Mouse (Mus musculus) liver, postnatal 0 days (tissue): ENCODE data around the gene Itfg2. TPM values are rescaled to one million over a fixed set of nuclear protein-coding genes. Genes with fewer than 3 reads are reported as not detected.
A peak's percentile ranks its signal among the peaks of the same experiment; 100 is the strongest.

Experiments used
- ATAC-seq: fragments of 200-750 bp; cut with Nextera tagmentation; 2 replicates; pipeline ENCODE4 v1.8.0; 2017; ENCODE audit warnings: mild to moderate bottlenecking, moderate library complexity
- DNase-seq: peaks from one replicate; pipeline ENCODE4 v3.0.0-alpha.2; 2016
- H3K27ac ChIP-seq: fragments of 300-500 bp; sonication (generic); 2 replicates; pipeline ENCODE4 v1.5.1; 2014; ENCODE audit warnings: antibody characterized with exemption, moderate library complexity, mild to moderate bottlenecking, low read depth
- H3K27me3 ChIP-seq: fragments of 300-500 bp; sonication (generic); 2 replicates; pipeline ENCODE4 v1.6.1; 2014; ENCODE audit warnings: low read length, control low read depth, mixed read lengths; ENCODE audit not compliant: insufficient read depth
- H3K36me3 ChIP-seq: fragments of 300-500 bp; sonication (generic); replicated peaks from 2 replicates; pipeline ENCODE4 v1.6.1; 2014; ENCODE audit warnings: mild to moderate bottlenecking, control low read depth, low read length, moderate library complexity, mixed read lengths; ENCODE audit not compliant: insufficient read depth
- H3K4me1 ChIP-seq: fragments of 300-500 bp; sonication (generic); 2 replicates; pipeline ENCODE4 v1.6.1; 2014; ENCODE audit warnings: antibody characterized with exemption, mild to moderate bottlenecking, control low read depth; ENCODE audit not compliant: insufficient read depth
- H3K4me2 ChIP-seq: fragments of 300-500 bp; sonication (generic); 2 replicates; pipeline ENCODE4 v1.6.1; 2014; ENCODE audit warnings: low read depth, mild to moderate bottlenecking, low read length, moderate library complexity, mixed read lengths
- H3K4me3 ChIP-seq: fragments of 300-500 bp; sonication (generic); 2 replicates; pipeline ENCODE4 v1.5.1; 2014; ENCODE audit warnings: low read depth, low read length
- H3K9ac ChIP-seq: fragments of 300-500 bp; sonication (generic); replicated peaks from 2 replicates; pipeline ENCODE4 v1.6.1; 2014; ENCODE audit warnings: mild to moderate bottlenecking, moderate library complexity
- H3K9me3 ChIP-seq: fragments of 300-500 bp; sonication (generic); 2 replicates; pipeline ENCODE4 v1.6.1; 2016; ENCODE audit warnings: mild to moderate bottlenecking, control low read depth, low read length, mixed read lengths
- CTCF ChIP-seq: sonication (generic); IDR thresholded peaks from 2 replicates; pipeline ENCODE4 v1.5.1; 2016; ENCODE audit warnings: antibody characterized with exemption, low read depth
- EP300 ChIP-seq: IDR thresholded peaks from 2 replicates; pipeline ENCODE4 v1.6.1; 2016; ENCODE audit warnings: antibody characterized with exemption, low read depth, mild to moderate bottlenecking
- WGBS: fragments of 180-500 bp; shearing (Covaris S2); extraction: QIAGEN DNeasy Blood & Tissue Kit; methylation state at CpG from one replicate; pipeline ENCODE4 v1.1.7; 2014; ENCODE audit not compliant: insufficient replicate concordance; 5-methylcytosine and 5-hydroxymethylcytosine counted together
- polyA plus RNA-seq: library from polyadenylated mRNA; unstranded; fragments of >200 nt; fragmentation: Nextera tagmentation; extraction: Ambion mirVana; gene quantifications from 2 replicates; pipeline ENCODE4 v1.2.1, GENCODE M21; 2015

Gene Itfg2
- polyA plus RNA-seq, 1 experiment from 2014 or later: 7.7 TPM

DNA sequence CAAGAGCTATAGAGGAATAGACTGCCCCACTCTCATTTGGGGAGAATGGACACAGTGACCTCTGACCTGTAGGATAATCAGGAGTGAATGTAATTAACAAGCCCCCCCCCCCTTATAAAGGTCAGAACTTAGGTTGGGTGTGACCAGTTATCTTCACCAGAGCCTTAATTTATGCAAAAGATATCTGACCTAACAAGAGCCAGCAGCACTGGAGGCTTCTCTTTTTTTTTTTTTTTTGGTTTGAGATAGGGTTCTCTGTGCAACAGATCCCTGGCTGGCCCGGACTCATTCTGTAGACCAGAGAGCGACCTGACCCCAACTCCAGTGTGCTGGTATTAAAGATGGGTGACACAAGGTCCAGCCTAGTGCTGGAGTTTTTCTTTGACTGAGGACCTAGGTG, 4.6 kb upstream of the Itfg2 start:
- ATAC-seq (no peak), DNase-seq (no peak)
- Histone ChIP-seq H3K9ac (no peak overlapping the region), H3K4me2 (no peak overlapping the region), H3K36me3 (peaks cover 47% of the 10 kb centered on the region), H3K4me3 (no peak overlapping the region), H3K4me1 (no peaks in the 10 kb centered on the region; the same call in none of the 2 replicates), H3K27ac (no peak overlapping the region), H3K9me3 (no peaks in the 10 kb centered on the region), H3K27me3 (no peaks in the 10 kb centered on the region)
- TF ChIP-seq CTCF (no peak), EP300 (no peak)
- WGBS: 84% methylated on average over 2 of the region's 2 CpGs

DNA sequence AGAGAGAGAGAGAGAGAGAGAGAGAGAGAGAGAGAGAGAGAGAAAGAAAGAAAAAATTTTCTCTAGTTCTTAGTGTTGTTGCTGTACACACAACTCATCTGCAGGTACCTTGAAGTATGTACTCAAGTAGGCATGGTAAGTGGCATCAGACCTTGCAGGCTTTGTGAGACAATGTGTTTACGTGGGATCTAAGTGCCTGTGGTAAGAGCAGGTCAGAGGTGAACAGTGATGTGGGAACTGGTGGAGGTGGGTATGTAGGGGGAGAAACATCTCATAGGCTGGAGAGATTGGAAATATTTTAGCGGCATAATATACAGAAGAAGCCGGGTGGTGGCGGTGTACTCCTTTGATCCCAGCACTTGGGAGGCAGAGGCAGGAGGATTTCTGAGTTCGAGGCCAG, 2.8 kb upstream of the Itfg2 start:
- no peak overlapping the region for H3K4me3 ChIP-seq
- no peak for ATAC-seq
- no peaks in the 10 kb centered on the region for H3K9me3 ChIP-seq
- TF ChIP-seq EP300: no peak
- no peak overlapping the region for H3K9ac ChIP-seq
- no peak for DNase-seq
- no peaks in the 10 kb centered on the region; the same call in none of the 2 replicates for H3K4me1 ChIP-seq
- no peak overlapping the region for H3K27ac ChIP-seq
- 83% methylated on average over 5 of the region's 5 CpGs for WGBS
- H3K36me3 ChIP-seq: peaks cover 30% of the 10 kb centered on the region
- H3K27me3 ChIP-seq: no peaks in the 10 kb centered on the region
- no peak overlapping the region for H3K4me2 ChIP-seq

DNA sequence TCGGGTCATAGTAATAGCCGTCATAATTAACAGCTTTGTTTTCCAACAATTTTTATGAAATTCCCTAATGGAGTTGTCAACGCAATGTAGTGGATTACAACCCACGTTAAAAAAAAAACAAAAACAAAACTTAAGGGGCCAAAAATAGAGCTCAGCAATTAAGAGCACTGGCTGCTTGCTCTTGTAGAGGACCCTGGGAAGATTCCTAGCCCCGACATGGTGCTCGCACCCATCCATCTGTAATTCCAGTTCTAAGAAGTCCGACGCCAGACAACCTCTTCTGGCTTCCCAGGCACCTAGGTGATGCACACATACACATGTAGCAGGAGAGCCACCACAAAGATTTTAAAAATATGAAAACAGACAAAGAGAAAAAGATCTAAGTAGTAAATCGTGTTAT, 315 bp upstream of the Itfg2 start:
- peak overlapping the region; percentile 74 for H3K9ac ChIP-seq
- TF ChIP-seq EP300 (no peak), CTCF (no peak)
- H3K9me3 ChIP-seq: no peaks in the 10 kb centered on the region
- peak overlapping the region; percentile 81 for H3K4me2 ChIP-seq
- DNase-seq: no peak
- no peak for ATAC-seq
- H3K27me3 ChIP-seq: no peaks in the 10 kb centered on the region
- no peaks in the 10 kb centered on the region; the same call in none of the 2 replicates for H3K4me1 ChIP-seq
- peaks cover 9% of the 10 kb centered on the region for H3K36me3 ChIP-seq
- WGBS: 22% methylated on average over 9 of the region's 9 CpGs
- H3K4me3 ChIP-seq: peak overlapping the region; percentile 69
- H3K27ac ChIP-seq: peak overlapping the region; percentile 91

DNA sequence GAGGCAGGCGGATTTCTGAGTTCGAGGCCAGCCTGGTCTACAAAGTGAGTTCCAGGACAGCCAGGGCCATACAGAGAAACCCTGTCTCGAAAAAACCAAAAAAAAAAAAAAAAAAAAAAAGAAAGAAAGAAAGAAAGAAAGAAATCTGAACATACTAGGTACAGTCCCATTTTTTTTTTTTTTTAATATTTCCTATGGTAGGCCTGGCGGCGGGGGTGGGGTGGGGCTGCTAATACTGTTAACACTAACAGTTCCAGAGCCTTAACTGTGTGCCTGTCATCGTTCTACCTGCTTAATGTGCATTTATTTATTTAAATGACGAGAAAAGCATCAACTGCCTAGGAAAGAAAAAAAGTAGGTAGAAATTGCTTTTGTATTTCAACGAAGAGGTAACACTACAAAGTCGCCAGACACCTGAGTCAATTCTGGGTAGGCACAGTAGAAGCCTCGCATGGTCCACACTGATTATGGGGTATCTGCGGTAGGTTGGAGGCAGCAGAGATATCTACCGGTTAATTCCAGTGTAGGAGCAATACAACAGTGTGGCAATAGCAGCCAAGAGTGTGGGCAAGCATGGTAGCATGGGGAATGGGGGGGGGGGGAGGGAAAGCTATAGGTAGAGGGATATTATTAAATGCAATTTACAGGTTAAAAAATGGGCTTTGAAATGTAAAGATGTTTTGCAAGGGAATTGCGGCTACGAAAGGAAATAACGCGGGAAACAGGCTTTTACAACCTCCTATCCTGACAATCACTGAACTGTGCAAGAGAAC, 1.0 kb downstream of the Itfg2 start:
- DNase-seq: no peak
- peaks cover 2% of the 10 kb centered on the region; the same call in 1 of the 2 replicates for H3K36me3 ChIP-seq
- ATAC-seq: peak; percentile 42
- 29% methylated on average over 14 of the region's 16 CpGs for WGBS
- peak overlapping the region; percentile 69 for H3K4me3 ChIP-seq
- peak overlapping the region; percentile 91 for H3K27ac ChIP-seq
- TF ChIP-seq EP300: no peak; the same call in 1 of the 2 replicates
- TF ChIP-seq CTCF: no peak
- no peaks in the 10 kb centered on the region for H3K27me3 ChIP-seq
- H3K9ac ChIP-seq: peak overlapping the region; percentile 74
- H3K4me1 ChIP-seq: no peaks in the 10 kb centered on the region; the same call in none of the 2 replicates
- peak overlapping the region; percentile 81 for H3K4me2 ChIP-seq
- H3K9me3 ChIP-seq: no peaks in the 10 kb centered on the region

DNA sequence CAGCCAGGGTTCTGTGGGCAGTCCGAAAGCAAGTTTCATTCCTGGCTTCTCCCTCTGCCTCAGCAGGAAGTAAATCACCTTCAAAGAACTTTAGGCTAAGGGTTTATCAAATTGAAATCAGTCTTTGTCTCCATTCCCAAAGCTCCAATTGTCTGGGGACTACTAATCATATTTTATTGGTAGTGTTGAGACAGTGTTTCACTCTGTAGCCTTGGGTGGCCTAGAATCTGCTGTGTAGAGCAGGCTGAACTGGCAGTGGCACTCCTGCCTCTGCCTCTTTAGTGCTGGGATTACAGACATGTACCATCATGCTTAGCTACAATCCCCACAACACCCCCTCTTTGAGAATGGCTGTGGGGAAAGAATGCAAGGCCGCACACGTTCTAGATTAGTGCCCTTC, 3.3 kb downstream of the Itfg2 start:
- H3K27ac ChIP-seq: no peak overlapping the region
- no peak overlapping the region for H3K4me3 ChIP-seq
- H3K36me3 ChIP-seq: no peaks in the 10 kb centered on the region
- no peaks in the 10 kb centered on the region for H3K9me3 ChIP-seq
- TF ChIP-seq EP300 (no peak), CTCF (no peak)
- DNase-seq (no peak), ATAC-seq (no peak)
- H3K4me2 ChIP-seq: no peak overlapping the region
- H3K4me1 ChIP-seq: no peaks in the 10 kb centered on the region; the same call in none of the 2 replicates
- H3K9ac ChIP-seq: no peak overlapping the region
- H3K27me3 ChIP-seq: no peaks in the 10 kb centered on the region
- 88% methylated on average over 3 of the region's 3 CpGs for WGBS

DNA sequence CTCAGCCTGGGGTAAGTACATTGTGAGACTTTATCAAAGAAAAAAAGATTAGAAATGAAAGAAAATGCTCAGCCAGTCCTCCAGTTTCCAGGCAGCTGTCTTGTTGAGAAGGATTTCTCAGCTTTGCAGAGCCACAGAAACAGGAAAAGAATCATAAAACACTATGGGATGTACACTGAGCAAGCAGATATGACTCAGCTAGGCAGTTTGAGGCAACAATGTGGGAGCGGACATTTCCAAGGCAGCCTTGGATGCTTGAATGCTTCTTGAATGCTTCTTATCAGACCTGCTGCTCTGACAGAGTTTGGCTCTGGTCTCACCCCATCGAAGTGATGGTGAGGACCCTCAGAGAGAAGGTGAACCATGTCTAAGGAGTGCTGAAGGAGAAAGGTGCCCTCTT, 3.7 kb downstream of the Itfg2 start:
- Histone ChIP-seq H3K4me1 (no peaks in the 10 kb centered on the region; the same call in none of the 2 replicates), H3K27me3 (no peaks in the 10 kb centered on the region), H3K4me3 (no peak overlapping the region), H3K4me2 (no peak overlapping the region), H3K36me3 (no peaks in the 10 kb centered on the region), H3K27ac (no peak overlapping the region), H3K9me3 (no peaks in the 10 kb centered on the region), H3K9ac (no peak overlapping the region)
- no peak for ATAC-seq
- DNase-seq: no peak
- 66% methylated on average over 2 of the region's 2 CpGs for WGBS
- no peak for TF ChIP-seq EP300
- no peak for TF ChIP-seq CTCF
